Mouse (Mus musculus) thymus, adult 18-20 months (tissue): ENCODE measurements around the gene Olfr1513.
"Not testable (repeated sequence)": the region's sequence is repeated elsewhere in the genome, so short reads cannot be mapped to it uniquely, and the experiment has no call there.

Source experiments
- DNase-seq, 2 experiments: peaks; one replicate each; pipeline ENCODE4 v3.0.0; 2022; ENCODE audit warnings: mixed read lengths in 2 of 2

Olfr1513 gene

GRCm38 (mm10) chr14:52356308-52356707, at the start of gene Olfr1513:
Olfr1513 (minus strand) TSS chr14:52356408.
- DNase-seq: no peak

- DNase-seq: no peak
Observed at GRCm38 (mm10) chr14:52397279-52397678, 41.1 kb upstream of the Olfr1513 start, which contains the start of gene Olfr1511. Olfr1511 (minus strand) TSS chr14:52397379.

GRCm38 (mm10) chr14:52390084-52390848, 34.1 kb upstream of the Olfr1513 start:
- DNase-seq: not testable (repeated sequence)

- DNase-seq: no peak
Observed at GRCm38 (mm10) chr14:52379068-52379467, 22.9 kb upstream of the Olfr1513 start, which contains the start of gene Olfr1512. Olfr1512 (minus strand) TSS chr14:52379168.

- DNase-seq: no peak
Observed at GRCm38 (mm10) chr14:52368741-52369140, 12.5 kb upstream of the Olfr1513 start.

GRCm38 (mm10) chr14:52339512-52339852, 16.7 kb downstream of the Olfr1513 start:
- DNase-seq: no peak

- DNase-seq: peak in 1 of 2 experiments; percentile 14
Observed at GRCm38 (mm10) chr14:52338751-52339511, 17.3 kb downstream of the Olfr1513 start.

- DNase-seq: no peak
Observed at GRCm38 (mm10) chr14:52332171-52332570, 24.0 kb downstream of the Olfr1513 start.

- no peak for DNase-seq
Observed at GRCm38 (mm10) chr14:52331069-52331750, 25.0 kb downstream of the Olfr1513 start.

GRCm38 (mm10) chr14:52327910-52328812, 28.0 kb downstream of the Olfr1513 start, which contains the start of gene Sall2:
Sall2 (minus strand) TSS chr14:52328762.
- no peak for DNase-seq

- DNase-seq: no peak
Observed at GRCm38 (mm10) chr14:52327375-52327901, 28.8 kb downstream of the Olfr1513 start.

- DNase-seq: no peak
Observed at GRCm38 (mm10) chr14:52325890-52326289, 30.3 kb downstream of the Olfr1513 start.

GRCm38 (mm10) chr14:52319361-52319760, 36.8 kb downstream of the Olfr1513 start:
- no peak for DNase-seq

- no peak for DNase-seq
Observed at GRCm38 (mm10) chr14:52316441-52317225, 39.6 kb downstream of the Olfr1513 start.

- peak; percentile 72 to 75 for DNase-seq
Observed at GRCm38 (mm10) chr14:52315792-52316440, 40.3 kb downstream of the Olfr1513 start.

GRCm38 (mm10) chr14:52315283-52315780, 40.9 kb downstream of the Olfr1513 start:
- DNase-seq: no peak

GRCm38 (mm10) chr14:52314808-52315150, 41.4 kb downstream of the Olfr1513 start:
- peak in 1 of 2 experiments; percentile 5 for DNase-seq

GRCm38 (mm10) chr14:52313931-52314807, 42.0 kb downstream of the Olfr1513 start:
- no peak for DNase-seq

- DNase-seq: no peak
Observed at GRCm38 (mm10) chr14:52310906-52311305, 45.3 kb downstream of the Olfr1513 start.
